Mouse (Mus musculus): Measurements from ENCODE around the gene Adamts10. TPM values are rescaled to one million over a fixed set of nuclear protein-coding genes. Genes with fewer than 3 reads are reported as not detected.

Gene Adamts10
- polyA plus RNA-seq, 2 experiments, result 3.6 to 8.6 TPM

GRCm38 (mm10) chr17:33552113-33552512, 28.1 kb downstream of the Adamts10 start:
- H3K36me3 ChIP-seq (replicated peaks; ENCODE audit: control insufficient read depth, insufficient read depth, low read depth), result no peaks in the 10 kb centered on the region
- DNase-seq (ENCODE audit: low read depth in 3 of 3, low spot score in 3 of 3) (no peak), ATAC-seq (ENCODE audit: insufficient read depth) (no peak)
- no peak overlapping the region for H3K27ac ChIP-seq
- WGBS (ENCODE audit: insufficient replicate concordance), result 69% methylated on average over 4 of the region's 4 CpGs
- H3K9me3 ChIP-seq (ENCODE audit: control insufficient read depth, low read length), result no peaks in the 10 kb centered on the region
- no peak for TF ChIP-seq EP300 (IDR thresholded peaks at IDR 0.05; ENCODE audit: low read depth)
- no peak for TF ChIP-seq CTCF (IDR thresholded peaks at IDR 0.05; ENCODE audit: low read depth)
- H3K4me1 ChIP-seq (replicated peaks; ENCODE audit: control insufficient read depth in 2 of 2, insufficient read depth in 2 of 2, low read length in 1 of 2), result no peaks in the 10 kb centered on the region
- no peaks in the 10 kb centered on the region for H3K27me3 ChIP-seq (ENCODE audit: control insufficient read depth, insufficient read depth, low read length)
- H3K4me2 ChIP-seq (ENCODE audit: low read depth), result no peak overlapping the region
- H3K4me3 ChIP-seq (ENCODE audit: insufficient read depth in 1 of 2, low read depth in 2 of 2, low read length in 2 of 2), result no peak overlapping the region
- no peak overlapping the region for H3K9ac ChIP-seq (replicated peaks)

GRCm38 (mm10) chr17:33552964-33553363, 29.0 kb downstream of the Adamts10 start:
- H3K27ac ChIP-seq, result no peak overlapping the region
- no peaks in the 10 kb centered on the region for H3K9me3 ChIP-seq (ENCODE audit: control insufficient read depth, low read length)
- H3K36me3 ChIP-seq (replicated peaks; ENCODE audit: control insufficient read depth, insufficient read depth, low read depth), result no peaks in the 10 kb centered on the region
- DNase-seq (ENCODE audit: low read depth in 3 of 3, low spot score in 3 of 3) (no peak), ATAC-seq (ENCODE audit: insufficient read depth) (no peak)
- no peaks in the 10 kb centered on the region for H3K27me3 ChIP-seq (ENCODE audit: control insufficient read depth, insufficient read depth, low read length)
- H3K9ac ChIP-seq (replicated peaks), result no peak overlapping the region
- no peak overlapping the region for H3K4me2 ChIP-seq (ENCODE audit: low read depth)
- H3K4me3 ChIP-seq (ENCODE audit: insufficient read depth in 1 of 2, low read depth in 2 of 2, low read length in 2 of 2), result no peak overlapping the region
- TF ChIP-seq EP300 (IDR thresholded peaks at IDR 0.05; ENCODE audit: low read depth), result no peak
- peak; percentile 80 for TF ChIP-seq CTCF (IDR thresholded peaks at IDR 0.05; ENCODE audit: low read depth)
- no peaks in the 10 kb centered on the region for H3K4me1 ChIP-seq (replicated peaks; ENCODE audit: control insufficient read depth in 2 of 2, insufficient read depth in 2 of 2, low read length in 1 of 2)
- 46% methylated on average over 4 of the region's 4 CpGs for WGBS (ENCODE audit: insufficient replicate concordance)

GRCm38 (mm10) chr17:33554536-33554935, 30.5 kb downstream of the Adamts10 start:
- Histone ChIP-seq H3K4me2 (ENCODE audit: low read depth) (no peak overlapping the region), H3K4me3 (ENCODE audit: insufficient read depth in 1 of 2, low read depth in 2 of 2, low read length in 2 of 2) (no peak overlapping the region), H3K27ac (no peak overlapping the region), H3K27me3 (ENCODE audit: control insufficient read depth, insufficient read depth, low read length) (no peaks in the 10 kb centered on the region), H3K9ac (replicated peaks) (no peak overlapping the region), H3K36me3 (replicated peaks; ENCODE audit: control insufficient read depth, insufficient read depth, low read depth) (no peaks in the 10 kb centered on the region), H3K4me1 (replicated peaks; ENCODE audit: control insufficient read depth in 2 of 2, insufficient read depth in 2 of 2, low read length in 1 of 2) (no peaks in the 10 kb centered on the region), H3K9me3 (ENCODE audit: control insufficient read depth, low read length) (no peaks in the 10 kb centered on the region)
- 61% methylated on average over 1 of the region's 1 CpGs for WGBS (ENCODE audit: insufficient replicate concordance)
- no peak for DNase-seq (ENCODE audit: low read depth in 3 of 3, low spot score in 3 of 3)
- ATAC-seq (ENCODE audit: insufficient read depth), result no peak
- TF ChIP-seq CTCF (IDR thresholded peaks at IDR 0.05; ENCODE audit: low read depth) (no peak), EP300 (IDR thresholded peaks at IDR 0.05; ENCODE audit: low read depth) (no peak)

GRCm38 (mm10) chr17:33555223-33555855, 31.3 kb downstream of the Adamts10 start, which contains the start of gene Myo1f:
Myo1f (plus strand) TSS chr17:33555707.
- Histone ChIP-seq H3K9ac (replicated peaks) (no peak within 1 kb of the TSS), H3K4me3 (ENCODE audit: insufficient read depth in 1 of 2, low read depth in 2 of 2, low read length in 2 of 2) (peak within 1 kb of the TSS; percentile 8 to 41; a peak in 2 of 4 replicates), H3K27me3 (ENCODE audit: control insufficient read depth, insufficient read depth, low read length) (no peaks in the 10 kb centered on the region), H3K36me3 (replicated peaks; ENCODE audit: control insufficient read depth, insufficient read depth, low read depth) (no peaks in the 10 kb centered on the region), H3K4me2 (ENCODE audit: low read depth) (peak within 1 kb of the TSS; percentile 13; the same call in 1 of the 2 replicates), H3K27ac (no peak within 1 kb of the TSS), H3K4me1 (replicated peaks; ENCODE audit: control insufficient read depth in 2 of 2, insufficient read depth in 2 of 2, low read length in 1 of 2) (no peaks in the 10 kb centered on the region), H3K9me3 (ENCODE audit: control insufficient read depth, low read length) (no peaks in the 10 kb centered on the region)
- DNase-seq (ENCODE audit: low read depth in 3 of 3, low spot score in 3 of 3) (no peak), ATAC-seq (ENCODE audit: insufficient read depth) (peak; percentile 35; the same call in 1 of the 2 replicates)
- TF ChIP-seq EP300 (IDR thresholded peaks at IDR 0.05; ENCODE audit: low read depth), result no peak
- no peak for TF ChIP-seq CTCF (IDR thresholded peaks at IDR 0.05; ENCODE audit: low read depth)
- WGBS (ENCODE audit: insufficient replicate concordance), result 12% methylated on average over 6 of the region's 6 CpGs

- no peak overlapping the region for H3K27ac ChIP-seq
- ATAC-seq (ENCODE audit: insufficient read depth), result no peak
- no peak overlapping the region for H3K9ac ChIP-seq (replicated peaks)
- peak overlapping the region; percentile 8; the same call in 1 of the 2 replicates for H3K4me2 ChIP-seq (ENCODE audit: low read depth)
- DNase-seq (ENCODE audit: low read depth in 3 of 3, low spot score in 3 of 3), result no peak
- 56% methylated on average over 4 of the region's 4 CpGs for WGBS (ENCODE audit: insufficient replicate concordance)
- no peaks in the 10 kb centered on the region for H3K27me3 ChIP-seq (ENCODE audit: control insufficient read depth, insufficient read depth, low read length)
- H3K4me1 ChIP-seq (replicated peaks; ENCODE audit: control insufficient read depth in 2 of 2, insufficient read depth in 2 of 2, low read length in 1 of 2), result no peaks in the 10 kb centered on the region
- no peak overlapping the region for H3K4me3 ChIP-seq (ENCODE audit: insufficient read depth in 1 of 2, low read depth in 2 of 2, low read length in 2 of 2)
- TF ChIP-seq EP300 (IDR thresholded peaks at IDR 0.05; ENCODE audit: low read depth) (no peak), CTCF (IDR thresholded peaks at IDR 0.05; ENCODE audit: low read depth) (no peak)
- H3K36me3 ChIP-seq (replicated peaks; ENCODE audit: control insufficient read depth, insufficient read depth, low read depth), result no peaks in the 10 kb centered on the region
- H3K9me3 ChIP-seq (ENCODE audit: control insufficient read depth, low read length), result no peaks in the 10 kb centered on the region
Observed at GRCm38 (mm10) chr17:33557922-33558321, 33.9 kb downstream of the Adamts10 start.
